16 mouse cellular contexts compared by ENCODE assay signal in genomic region chr5:8077481-8077880, GRCm38 (mm10).
"Had no signal": no experiment of that assay in that cellular context is flagged by ENCODE, and none has a peak within 500 bp of the region (broad histone marks: within the 10 kb centered on the region; RNA-seq: fewer than 3 reads in every experiment).

No protein-coding gene starts in this region.

- H3K27ac ChIP-seq: liver, embryonic 13.5 days; liver, embryonic 15.5 days; macrophage; midbrain, embryonic 12.5 days; midbrain, embryonic 15.5 days; neural tube, embryonic 12.5 days; stomach, embryonic 15.5 days; stomach, postnatal 0 days had no signal

- ATAC-seq: liver, postnatal 0 days; midbrain, embryonic 15.5 days had no signal

- H3K36me3 ChIP-seq: midbrain, embryonic 15.5 days; stomach, embryonic 15.5 days had no signal

- H3K4me3 ChIP-seq: liver, embryonic 13.5 days; liver, embryonic 15.5 days; megakaryocyte, embryonic 14.5 days; midbrain, embryonic 12.5 days; midbrain, embryonic 15.5 days; neural tube, embryonic 12.5 days; stomach, embryonic 15.5 days had no signal

- H3K9ac ChIP-seq: liver, embryonic 13.5 days; liver, embryonic 15.5 days; liver, postnatal 0 days; midbrain, embryonic 12.5 days; midbrain, embryonic 15.5 days; neural tube, embryonic 12.5 days; stomach, embryonic 15.5 days had no signal

- H3K9me3 ChIP-seq: liver, embryonic 13.5 days; liver, embryonic 15.5 days; megakaryocyte, embryonic 14.5 days; midbrain, embryonic 12.5 days; midbrain, embryonic 15.5 days; neural tube, embryonic 12.5 days; stomach, embryonic 15.5 days had no signal

- H3K27me3 ChIP-seq: liver, embryonic 13.5 days; liver, embryonic 15.5 days; megakaryocyte, embryonic 14.5 days; midbrain, embryonic 12.5 days; midbrain, embryonic 15.5 days; neural tube, embryonic 12.5 days; stomach, embryonic 15.5 days had no signal

- DNase-seq: liver, embryonic 13.5 days; liver, postnatal 0 days; lung, adult 2 months; lung, postnatal 10 days; right cerebral cortex, postnatal 14 days; thymus, adult 2 months; thymus, postnatal 25 days; thymus, postnatal 4 days had no signal

- H3K4me1 ChIP-seq: liver, embryonic 13.5 days; liver, embryonic 15.5 days; midbrain, embryonic 12.5 days; midbrain, embryonic 15.5 days; neural tube, embryonic 12.5 days; stomach, embryonic 15.5 days had no signal

- H3K4me2 ChIP-seq: liver, embryonic 13.5 days; liver, embryonic 15.5 days; midbrain, embryonic 12.5 days; midbrain, embryonic 15.5 days; neural tube, embryonic 12.5 days; stomach, embryonic 15.5 days had no signal
